Mouse (Mus musculus): ENCODE measurements around the gene Polr2e.

Gene Polr2e

GRCm38 (mm10) chr10:80039559-80039979, at the start of gene Polr2e:
TSS of gene Polr2e (minus strand) at chr10:80039795.
- peak; percentile 98 for DNase-seq (ENCODE audit: low spot score)

GRCm38 (mm10) chr10:80089146-80089545, 49.6 kb upstream of the Polr2e start:
- DNase-seq (ENCODE audit: low spot score), result no peak

DNA sequence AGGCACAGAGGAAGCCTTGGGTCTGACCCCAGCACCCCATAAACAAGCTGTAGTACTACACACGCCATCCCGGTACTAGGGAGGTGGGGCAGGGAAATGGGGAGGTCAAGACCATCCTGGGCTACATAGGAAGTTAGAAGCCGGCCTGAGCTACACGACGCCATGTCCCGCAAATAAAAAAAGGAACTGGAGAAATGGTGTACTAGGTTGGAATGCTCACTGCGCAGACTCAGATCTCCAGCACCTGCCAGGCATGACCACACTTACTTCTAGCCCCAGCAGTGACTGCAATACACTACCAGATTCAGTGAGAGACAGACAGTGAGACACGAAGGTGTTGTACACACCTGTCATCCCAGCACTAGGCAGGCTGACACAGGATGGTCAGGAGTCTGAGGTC, 47.9 kb upstream of the Polr2e start:
- no peak for DNase-seq (ENCODE audit: low spot score)

DNA sequence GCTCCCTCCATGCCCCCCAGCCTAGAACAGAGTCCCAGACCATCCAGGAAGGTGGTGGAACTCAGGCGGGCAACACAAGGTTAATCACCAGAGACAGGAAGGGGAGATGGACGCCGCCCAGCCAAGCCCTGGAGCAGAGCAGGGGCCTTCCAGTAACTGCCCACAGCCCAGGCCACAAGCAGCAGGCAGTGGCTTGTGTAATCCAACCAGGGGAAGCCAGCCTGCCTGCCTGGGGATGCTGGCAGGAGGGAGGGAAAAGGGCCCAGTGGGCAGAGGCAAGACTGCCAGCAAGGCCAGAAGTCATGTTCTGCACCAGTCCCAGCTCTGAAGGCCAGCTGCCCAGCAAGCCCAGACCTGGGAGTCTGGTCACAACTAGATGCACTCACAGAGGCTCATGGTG, 47.3 kb upstream of the Polr2e start:
- no peak for DNase-seq (ENCODE audit: low spot score)

GRCm38 (mm10) chr10:80084817-80085487, 45.4 kb upstream of the Polr2e start:
- DNase-seq (ENCODE audit: low spot score), result no peak

DNA sequence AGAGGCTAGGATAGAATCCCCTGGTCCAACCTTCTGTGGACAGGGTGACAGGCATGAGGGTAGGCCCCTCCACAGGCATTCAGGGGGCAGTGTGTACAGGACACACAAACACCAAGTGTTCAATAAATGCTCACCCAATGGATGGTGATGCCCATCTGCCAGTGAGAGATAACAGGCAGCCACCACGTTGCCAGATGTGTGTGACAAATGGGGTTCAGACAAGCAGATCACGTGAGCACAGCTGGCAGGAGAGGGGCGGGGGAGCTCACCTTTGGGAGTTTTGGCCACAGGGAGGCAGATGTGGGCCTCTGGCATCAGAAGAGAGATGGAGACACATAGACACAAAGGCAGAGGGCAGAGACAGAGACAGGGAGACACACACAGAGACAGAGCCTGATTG, 41.5 kb upstream of the Polr2e start:
- no peak for DNase-seq (ENCODE audit: low spot score)

DNA sequence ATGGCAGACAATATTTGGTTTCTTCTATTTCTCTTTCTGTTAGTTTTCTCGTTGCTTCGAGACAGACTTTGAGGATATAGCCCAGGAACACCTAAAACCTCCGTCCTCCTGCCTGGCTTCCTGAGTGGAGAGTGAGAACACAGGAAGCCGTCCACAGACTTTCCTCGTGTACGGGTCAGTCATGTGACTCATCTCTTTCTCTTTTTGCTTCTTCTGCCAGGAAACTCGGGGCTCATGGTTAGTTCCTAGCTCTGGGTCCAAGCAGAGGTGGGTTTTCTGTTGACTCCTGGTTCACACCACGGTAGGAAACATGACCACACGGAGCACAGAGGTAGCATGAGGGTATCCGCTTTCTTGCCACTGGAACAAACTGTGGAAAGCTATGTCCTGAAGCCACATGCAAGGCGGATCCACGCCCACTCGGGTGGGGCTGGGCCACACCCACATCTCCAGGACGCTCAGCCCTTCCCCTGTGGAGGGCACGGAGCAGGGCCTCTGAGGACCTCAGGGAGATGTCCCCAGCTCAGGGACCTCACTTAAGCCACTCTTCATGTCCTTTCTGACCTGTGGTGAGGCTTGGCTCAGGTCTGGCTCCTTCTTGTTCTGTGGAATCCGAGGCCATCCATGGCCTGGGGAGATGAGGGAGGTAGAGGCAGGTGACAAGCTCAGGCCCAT, 40.9 kb upstream of the Polr2e start:
- no peak for DNase-seq (ENCODE audit: low spot score)

DNA sequence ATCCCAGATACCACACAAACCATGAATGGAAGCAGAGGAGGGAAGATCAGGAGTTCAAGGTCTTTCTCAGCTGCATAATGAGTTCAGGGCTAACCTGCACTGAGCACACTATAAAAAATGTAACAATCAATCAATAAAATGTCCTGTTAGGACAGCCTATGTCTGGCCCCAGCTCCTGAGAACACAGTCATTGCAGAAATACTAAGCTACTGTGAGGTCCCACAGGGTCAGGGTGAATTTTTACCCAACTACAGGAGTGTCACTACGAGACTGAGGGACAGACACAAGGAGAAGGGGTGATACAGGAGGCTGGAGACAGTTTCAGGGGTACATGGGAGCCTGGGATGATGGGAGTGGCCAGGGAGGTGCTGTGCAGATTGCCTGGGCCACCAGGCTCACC, 38.8 kb upstream of the Polr2e start:
- DNase-seq (ENCODE audit: low spot score), result no peak

DNA sequence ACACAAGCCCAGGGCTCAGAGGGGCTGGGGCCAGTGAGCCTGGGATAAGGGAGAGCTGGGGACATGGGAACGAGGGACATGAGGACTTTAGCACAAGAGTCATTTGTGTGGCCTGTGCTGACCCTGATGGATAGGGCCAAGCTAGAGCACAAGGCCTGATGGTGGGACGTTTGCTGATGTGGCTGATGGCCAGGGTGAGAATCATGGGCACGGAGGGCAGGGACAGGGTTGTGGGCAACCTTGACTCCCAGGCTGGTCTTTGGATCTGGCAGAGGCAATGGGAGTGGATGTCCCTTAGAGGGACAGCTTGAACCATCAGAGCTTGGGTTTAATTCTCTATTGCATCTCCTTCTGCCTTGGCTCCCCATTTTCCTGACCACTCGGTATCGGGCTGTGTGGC, 37.7 kb upstream of the Polr2e start:
- DNase-seq (ENCODE audit: low spot score), result no peak

DNA sequence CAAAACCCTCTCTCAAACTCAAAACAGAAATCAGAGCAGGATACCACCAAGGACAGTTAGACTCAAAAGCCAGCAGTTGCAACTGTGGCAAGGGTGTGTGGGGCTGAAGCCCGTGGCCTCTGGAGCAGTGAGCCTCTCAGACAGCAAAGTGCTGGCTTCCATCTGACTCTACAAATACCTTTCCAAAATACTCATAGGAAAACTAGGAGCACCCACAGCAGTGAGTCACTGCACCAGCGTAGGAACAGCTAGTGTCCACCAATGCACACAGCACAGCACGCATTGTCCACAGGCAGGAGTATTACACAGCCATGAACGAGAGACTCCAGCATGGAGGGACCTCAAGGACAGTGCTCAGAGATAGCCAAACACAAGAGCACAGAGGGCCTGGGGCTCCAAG, 36.8 kb upstream of the Polr2e start:
- no peak for DNase-seq (ENCODE audit: low spot score)

GRCm38 (mm10) chr10:80075924-80076323, 36.3 kb upstream of the Polr2e start:
- DNase-seq (ENCODE audit: low spot score), result no peak

DNA sequence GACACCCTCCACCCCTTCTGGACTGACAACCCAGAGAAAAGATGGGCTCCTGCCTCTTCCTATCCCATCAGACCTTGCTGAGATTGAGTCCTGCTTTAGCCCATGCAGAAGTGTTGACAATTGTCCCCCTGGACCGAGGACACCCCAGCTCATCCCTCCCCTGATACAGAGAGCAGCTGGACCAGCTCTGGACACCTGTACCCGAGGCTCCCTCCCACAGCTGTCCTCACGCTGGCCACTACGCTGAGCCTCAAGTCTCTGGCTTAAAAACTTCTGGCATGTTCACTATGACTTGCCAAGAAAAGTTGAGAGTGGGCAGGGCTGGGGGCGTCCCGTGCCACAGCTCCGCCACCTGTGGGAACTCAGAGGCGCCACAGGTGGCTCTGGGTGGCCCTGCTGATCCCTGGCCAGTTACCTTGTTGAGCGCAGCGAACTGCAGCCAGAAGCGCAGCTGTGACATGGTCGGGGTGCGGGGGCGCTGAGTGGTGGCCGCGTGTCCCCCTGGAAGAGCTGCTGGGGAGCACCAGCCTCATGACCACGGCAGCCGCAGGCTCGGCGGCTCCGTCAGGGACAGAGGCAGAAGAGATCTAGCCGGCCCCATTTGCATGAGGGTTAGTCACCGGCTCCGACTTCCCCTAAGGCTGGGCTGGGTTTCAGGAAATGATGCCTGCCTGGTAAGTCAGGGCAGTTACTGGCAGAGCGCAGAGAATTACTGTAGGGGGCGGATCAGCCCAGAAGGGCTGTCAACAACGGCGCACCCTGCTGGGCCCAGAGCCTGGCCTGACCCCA, 35.4 kb upstream of the Polr2e start:
- DNase-seq (ENCODE audit: low spot score), result no peak

- no peak for DNase-seq (ENCODE audit: low spot score)
Measured at GRCm38 (mm10) chr10:80072623-80073489, 33.3 kb upstream of the Polr2e start.

DNA sequence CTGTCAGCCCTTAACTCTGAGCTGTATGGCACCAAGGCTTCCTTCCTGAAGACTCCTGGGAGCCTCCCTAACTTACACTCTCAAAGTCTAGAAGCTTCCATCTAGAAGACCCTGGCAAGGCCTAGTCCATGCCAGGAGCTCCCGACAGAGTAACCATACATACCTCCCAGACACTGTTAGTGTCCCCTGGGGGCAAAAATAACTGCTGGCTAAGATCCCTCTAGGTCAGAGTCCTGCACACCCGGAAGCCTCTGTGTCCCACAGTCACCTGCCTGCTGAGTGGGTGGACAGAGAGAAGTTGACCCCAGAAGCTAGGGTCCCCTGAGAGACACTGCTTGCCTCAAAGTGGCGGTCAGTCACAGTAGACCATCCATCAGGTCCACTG, 31.9 kb upstream of the Polr2e start:
- no peak for DNase-seq (ENCODE audit: low spot score)

- DNase-seq (ENCODE audit: low spot score), result peak; percentile 52
Measured at GRCm38 (mm10) chr10:80070837-80071515, 31.4 kb upstream of the Polr2e start.

- no peak for DNase-seq (ENCODE audit: low spot score)
Measured at GRCm38 (mm10) chr10:80069948-80070450, 30.4 kb upstream of the Polr2e start.

GRCm38 (mm10) chr10:80069251-80069650, 29.7 kb upstream of the Polr2e start:
- DNase-seq (ENCODE audit: low spot score), result no peak

DNA sequence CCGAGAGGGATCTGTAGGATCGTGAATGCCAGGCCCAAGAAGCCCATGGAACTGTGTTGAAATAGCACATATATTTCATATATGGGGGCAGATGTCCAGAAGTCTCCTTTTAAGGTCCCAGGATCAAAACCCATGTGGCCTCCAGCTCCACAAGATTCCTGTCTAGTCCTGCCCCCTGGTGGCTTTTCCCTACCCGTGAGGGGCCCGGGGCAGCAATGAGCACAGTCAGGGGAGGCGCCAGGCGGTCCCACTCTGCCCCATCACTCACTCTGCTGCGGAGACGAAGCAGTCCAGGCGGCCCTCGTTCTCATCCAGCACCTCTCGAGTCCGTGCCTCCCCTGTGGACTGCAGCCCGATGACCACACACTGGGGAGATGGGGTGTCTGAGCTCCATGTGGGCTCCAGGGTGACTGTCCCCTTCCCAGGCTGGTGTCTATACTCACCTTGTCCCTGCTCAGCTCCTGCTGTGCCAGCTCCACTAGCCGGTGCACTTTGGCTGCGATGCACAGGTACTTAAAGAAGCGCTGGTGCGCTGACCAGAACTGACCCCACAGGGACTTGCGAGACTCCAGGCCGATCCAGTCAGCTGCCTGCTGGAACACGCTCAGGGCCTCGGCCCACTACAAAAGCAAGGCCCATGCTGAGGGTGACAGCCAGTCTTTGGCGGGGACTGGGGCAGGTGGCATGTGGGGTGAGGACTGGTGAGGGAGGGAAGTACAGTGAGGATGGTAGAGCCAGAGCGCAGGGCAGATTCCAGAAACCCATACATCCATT, 24.5 kb upstream of the Polr2e start:
- DNase-seq (ENCODE audit: low spot score), result no peak

DNA sequence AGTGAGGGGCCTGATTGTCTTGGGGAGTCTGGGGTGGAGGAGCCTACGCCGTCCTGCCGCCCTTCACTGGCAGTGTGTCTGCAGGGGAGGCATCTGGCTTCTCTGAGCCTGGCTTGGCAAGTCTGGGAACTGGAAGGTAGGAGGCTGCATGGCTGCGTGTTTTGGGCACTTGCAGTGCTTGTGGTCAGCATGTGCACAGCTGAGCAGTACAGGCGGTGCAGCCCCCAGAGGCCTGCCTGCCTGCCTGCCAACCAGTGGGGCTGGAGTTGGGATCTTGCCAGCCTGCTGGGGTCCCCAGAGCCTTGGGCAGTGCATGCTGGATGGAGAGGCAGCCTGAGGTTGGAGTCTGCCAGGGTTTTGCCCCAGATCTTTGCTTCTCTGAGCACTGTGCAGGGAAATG, 23.5 kb upstream of the Polr2e start:
- DNase-seq (ENCODE audit: low spot score), result no peak

DNA sequence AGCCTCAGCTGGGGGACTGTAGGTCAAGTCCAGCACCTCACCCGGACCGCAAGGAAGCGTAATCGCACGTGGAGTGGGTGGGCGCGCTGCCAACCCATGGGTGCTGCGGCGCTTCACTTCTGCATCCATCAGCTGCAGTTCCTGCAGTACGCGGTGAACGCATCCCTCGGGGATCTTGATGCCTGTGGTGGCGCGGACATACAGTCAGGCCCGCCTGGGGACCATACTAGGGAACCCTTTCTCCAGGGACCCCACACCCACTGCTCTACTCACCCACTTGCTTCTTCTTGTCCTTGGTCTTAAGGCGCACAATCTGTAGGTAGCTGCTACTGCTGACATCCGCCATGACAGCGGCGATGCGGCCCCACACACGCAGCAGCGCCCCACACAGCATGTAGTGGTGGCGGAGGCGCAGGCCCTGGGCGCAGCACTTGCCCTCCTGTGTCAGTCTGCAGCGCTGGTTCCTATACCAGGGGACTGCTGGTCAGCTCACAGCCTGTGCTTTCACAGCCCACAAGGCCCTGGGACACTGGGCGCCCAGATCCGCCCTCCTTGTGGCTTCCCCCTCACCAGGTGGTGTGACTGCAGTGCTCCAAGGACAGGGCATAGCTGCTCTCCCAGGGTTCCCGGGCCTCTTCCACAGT, 18.2 kb upstream of the Polr2e start:
- no peak for DNase-seq (ENCODE audit: low spot score)
